ENCODE assay signal across 12 mouse cellular contexts in genomic region chr16:89699710-89700109, GRCm38 (mm10).
A peak's percentile ranks its signal among the peaks of the same experiment; 100 is the strongest.
DNase-seq lines count a peak whose midpoint lies in the region; ATAC-seq and TF ChIP-seq lines count a peak whose summit lies in the region.
"Had no signal": no experiment of that assay in that cellular context is flagged by ENCODE, and none has a peak within 500 bp of the region (broad histone marks: within the 10 kb centered on the region; RNA-seq: fewer than 3 reads in every experiment).

No protein-coding gene starts in this region.

- no peak for ATAC-seq in heart, embryonic 13.5 days (ENCODE audit: extremely low read depth, insufficient number of reproducible peaks, low FRiP score, low TSS enrichment)
- ATAC-seq in limb, embryonic 11.5 days (ENCODE audit: insufficient number of reproducible peaks, low FRiP score, low TSS enrichment, low read depth): peak; percentile 36; the same call in 1 of the 2 replicates
- ATAC-seq in intestine, embryonic 15.5 days: no peak

- H3K79me2 ChIP-seq in heart, adult 2 months (replicated peaks; ENCODE audit: control insufficient read depth, insufficient read depth, low read length): no peaks in the 10 kb centered on the region

- WGBS in heart, embryonic 13.5 days: 17% methylated on average over 2 of the region's 2 CpGs
- WGBS in heart, adult 2 months: 11% methylated on average over 2 of the region's 2 CpGs
- 16% methylated on average over 2 of the region's 2 CpGs for WGBS in limb, embryonic 11.5 days
- 10% methylated on average over 2 of the region's 2 CpGs for WGBS in intestine, embryonic 15.5 days

- no peak for TF ChIP-seq CTCF in heart, adult 2 months (IDR thresholded peaks at IDR 0.05)

- no peak for DNase-seq in heart, adult 2 months
- peak; percentile 15 to 40 for DNase-seq in kidney, postnatal 4 days
- no peak for DNase-seq in kidney, adult 8-10 months
- peak; percentile 65 for DNase-seq in embryo, embryonic 10 days (ENCODE audit: low spot score)
- no peak for DNase-seq in limb, embryonic 11.5 days (ENCODE audit: low spot score)
- no peak for DNase-seq in cerebellum, adult 9-10 months
- DNase-seq: cerebellum, adult 9-11 months; gastrocnemius, adult 2 months had no signal

- no peaks in the 10 kb centered on the region for H3K9me3 ChIP-seq in heart, embryonic 13.5 days
- H3K9me3 ChIP-seq in limb, embryonic 11.5 days (ENCODE audit: control insufficient read depth, low read length): no peaks in the 10 kb centered on the region
- no peaks in the 10 kb centered on the region for H3K9me3 ChIP-seq in intestine, embryonic 15.5 days
- H3K9me3 ChIP-seq: neural tube, embryonic 12.5 days; stomach, embryonic 15.5 days had no signal

- peaks cover 22% of the 10 kb centered on the region for H3K4me1 ChIP-seq in heart, embryonic 13.5 days
- H3K4me1 ChIP-seq in heart, adult 2 months (ENCODE audit: control insufficient read depth, insufficient read depth, low read length): peaks cover 1% of the 10 kb centered on the region; the same call in 1 of the 2 replicates
- peaks cover 4% of the 10 kb centered on the region; the same call in 1 of the 2 replicates for H3K4me1 ChIP-seq in limb, embryonic 11.5 days (ENCODE audit: control insufficient read depth, insufficient read depth, low read length)
- H3K4me1 ChIP-seq in intestine, embryonic 15.5 days (replicated peaks): peaks cover 6% of the 10 kb centered on the region; the same call in 1 of the 2 replicates

- no peaks in the 10 kb centered on the region for H3K36me3 ChIP-seq in heart, embryonic 13.5 days
- H3K36me3 ChIP-seq in heart, adult 2 months (ENCODE audit: control insufficient read depth, insufficient read depth, low read length): no peaks in the 10 kb centered on the region
- H3K36me3 ChIP-seq in limb, embryonic 11.5 days (ENCODE audit: control insufficient read depth, insufficient read depth, low read length): no peaks in the 10 kb centered on the region
- no peaks in the 10 kb centered on the region for H3K36me3 ChIP-seq in intestine, embryonic 15.5 days
- H3K36me3 ChIP-seq: neural tube, embryonic 12.5 days; stomach, embryonic 15.5 days had no signal

- 0 out of 2 replicates have a peak overlapping the region, but pooled peaks have one; percentile 28 for H3K27ac ChIP-seq in heart, embryonic 13.5 days (replicated peaks)
- H3K27ac ChIP-seq in heart, adult 2 months: no peak overlapping the region
- no peak overlapping the region for H3K27ac ChIP-seq in limb, embryonic 11.5 days (replicated peaks; ENCODE audit: low read depth, low read length)
- no peak overlapping the region for H3K27ac ChIP-seq in intestine, embryonic 15.5 days
- H3K27ac ChIP-seq: gastrocnemius, adult 2 months; neural tube, embryonic 12.5 days; stomach, embryonic 15.5 days had no signal

- H3K9ac ChIP-seq in heart, embryonic 13.5 days: no peak overlapping the region
- no peak overlapping the region for H3K9ac ChIP-seq in heart, adult 2 months (ENCODE audit: low read depth, low read length)
- H3K9ac ChIP-seq in limb, embryonic 11.5 days (ENCODE audit: low read length): no peak overlapping the region
- H3K9ac ChIP-seq in intestine, embryonic 15.5 days: no peak overlapping the region
- H3K9ac ChIP-seq: neural tube, embryonic 12.5 days; stomach, embryonic 15.5 days had no signal

- TF ChIP-seq EP300 in heart, adult 2 months (IDR thresholded peaks at IDR 0.05; ENCODE audit: insufficient read depth, low read depth, low read length): no peak

- intact Hi-C loops in heart, adult 2 months (cut with DNase I): no loop called here

- H3K4me2 ChIP-seq in heart, embryonic 13.5 days: no peak overlapping the region
- H3K4me2 ChIP-seq in limb, embryonic 11.5 days (ENCODE audit: low read depth, severe bottlenecking): no peak overlapping the region
- no peak overlapping the region for H3K4me2 ChIP-seq in intestine, embryonic 15.5 days (replicated peaks)
- H3K4me2 ChIP-seq: neural tube, embryonic 12.5 days; stomach, embryonic 15.5 days had no signal

- no peaks in the 10 kb centered on the region for H3K27me3 ChIP-seq in heart, embryonic 13.5 days (replicated peaks)
- H3K27me3 ChIP-seq in heart, adult 2 months (ENCODE audit: control insufficient read depth, insufficient read depth, low read length): no peaks in the 10 kb centered on the region
- H3K27me3 ChIP-seq in limb, embryonic 11.5 days (ENCODE audit: control insufficient read depth, insufficient read depth, low read length): no peaks in the 10 kb centered on the region
- H3K27me3 ChIP-seq in intestine, embryonic 15.5 days (replicated peaks): no peaks in the 10 kb centered on the region
- H3K27me3 ChIP-seq: neural tube, embryonic 12.5 days; stomach, embryonic 15.5 days had no signal

- H3K4me3 ChIP-seq in heart, embryonic 13.5 days: no peak overlapping the region
- H3K4me3 ChIP-seq in heart, adult 2 months: no peak overlapping the region
- H3K4me3 ChIP-seq in limb, embryonic 11.5 days (ENCODE audit: low read depth, low read length): no peak overlapping the region
- no peak overlapping the region for H3K4me3 ChIP-seq in intestine, embryonic 15.5 days (replicated peaks)
- H3K4me3 ChIP-seq: gastrocnemius, adult 2 months; neural tube, embryonic 12.5 days; stomach, embryonic 15.5 days had no signal

- TF ChIP-seq POLR2A in heart, adult 2 months (IDR thresholded peaks at IDR 0.05; ENCODE audit: insufficient read depth, low read depth, low read length): no peak

Comparison
In these comparisons a context has a peak if more than half of its experiments do, and no peak if none do; other contexts are left out.
1. DNase-seq: peak in kidney, postnatal 4 days (2 of 2) and embryo, embryonic 10 days (single experiment); none in heart, adult 2 months (0 of 2), kidney, adult 8-10 months (0 of 2), limb, embryonic 11.5 days (single experiment) and cerebellum, adult 9-10 months (single experiment).